Mouse (Mus musculus) midbrain, embryonic 16.5 days (tissue): ENCODE data around the gene Pml. TPM values are rescaled to one million over a fixed set of nuclear protein-coding genes. Genes with fewer than 3 reads are reported as not detected.

Source experiments
- ATAC-seq: fragments of 200-750 bp; cut with Nextera tagmentation; 2 replicates; pipeline ENCODE4 v1.8.0; 2017; ENCODE audit warnings: moderate TSS enrichment
- H3K27ac ChIP-seq: fragments of 300-500 bp; sonication (generic); 2 replicates; pipeline ENCODE4 v1.5.1; 2014; ENCODE audit warnings: mild to moderate bottlenecking, low read length, mixed read lengths
- H3K27me3 ChIP-seq: fragments of 300-500 bp; sonication (generic); 2 replicates; pipeline ENCODE4 v1.6.1; 2014; ENCODE audit warnings: low read depth, low read length, mixed read lengths; ENCODE audit not compliant: control insufficient read depth, insufficient read depth
- H3K36me3 ChIP-seq: fragments of 300-500 bp; sonication (generic); 2 replicates; pipeline ENCODE4 v1.6.1; 2014; ENCODE audit warnings: mild to moderate bottlenecking, low read length, moderate library complexity, mixed read lengths; ENCODE audit not compliant: control insufficient read depth, insufficient read depth
- H3K4me1 ChIP-seq: fragments of 300-500 bp; sonication (generic); 2 replicates; pipeline ENCODE4 v1.6.1; 2014; ENCODE audit warnings: mild to moderate bottlenecking, low read length, mixed read lengths; ENCODE audit not compliant: control insufficient read depth, insufficient read depth
- H3K4me2 ChIP-seq: fragments of 300-500 bp; sonication (generic); 2 replicates; pipeline ENCODE4 v1.6.1; 2014; ENCODE audit warnings: mild to moderate bottlenecking, low read length, mixed read lengths
- H3K4me3 ChIP-seq: fragments of 300-500 bp; sonication (generic); 2 replicates; pipeline ENCODE4 v1.5.1; 2014; ENCODE audit warnings: low read depth, mild to moderate bottlenecking, low read length, moderate library complexity, mixed read lengths
- H3K9ac ChIP-seq: fragments of 300-500 bp; sonication (generic); 2 replicates; pipeline ENCODE4 v1.6.1; 2014; ENCODE audit warnings: low read depth, low read length, mixed read lengths
- H3K9me3 ChIP-seq: fragments of 300-500 bp; sonication (generic); replicated peaks from 2 replicates; pipeline ENCODE4 v1.6.1; 2014; ENCODE audit warnings: mild to moderate bottlenecking, low read length, mixed read lengths; ENCODE audit not compliant: control insufficient read depth, poor library complexity, severe bottlenecking
- WGBS: fragments of 180-500 bp; shearing (Covaris S2); extraction: QIAGEN DNeasy Blood & Tissue Kit; methylation state at CpG from one replicate; pipeline ENCODE4 v1.1.7; 2014; 5-methylcytosine and 5-hydroxymethylcytosine counted together
- polyA plus RNA-seq: library from polyadenylated mRNA; unstranded; fragments of >200 nt; fragmentation: Nextera tagmentation; extraction: Ambion mirVana; gene quantifications from 2 replicates; pipeline ENCODE4 v1.2.1, GENCODE M21; 2015

Pml gene
- polyA plus RNA-seq, 1 experiment from 2014 or later: 3.9 TPM

DNA sequence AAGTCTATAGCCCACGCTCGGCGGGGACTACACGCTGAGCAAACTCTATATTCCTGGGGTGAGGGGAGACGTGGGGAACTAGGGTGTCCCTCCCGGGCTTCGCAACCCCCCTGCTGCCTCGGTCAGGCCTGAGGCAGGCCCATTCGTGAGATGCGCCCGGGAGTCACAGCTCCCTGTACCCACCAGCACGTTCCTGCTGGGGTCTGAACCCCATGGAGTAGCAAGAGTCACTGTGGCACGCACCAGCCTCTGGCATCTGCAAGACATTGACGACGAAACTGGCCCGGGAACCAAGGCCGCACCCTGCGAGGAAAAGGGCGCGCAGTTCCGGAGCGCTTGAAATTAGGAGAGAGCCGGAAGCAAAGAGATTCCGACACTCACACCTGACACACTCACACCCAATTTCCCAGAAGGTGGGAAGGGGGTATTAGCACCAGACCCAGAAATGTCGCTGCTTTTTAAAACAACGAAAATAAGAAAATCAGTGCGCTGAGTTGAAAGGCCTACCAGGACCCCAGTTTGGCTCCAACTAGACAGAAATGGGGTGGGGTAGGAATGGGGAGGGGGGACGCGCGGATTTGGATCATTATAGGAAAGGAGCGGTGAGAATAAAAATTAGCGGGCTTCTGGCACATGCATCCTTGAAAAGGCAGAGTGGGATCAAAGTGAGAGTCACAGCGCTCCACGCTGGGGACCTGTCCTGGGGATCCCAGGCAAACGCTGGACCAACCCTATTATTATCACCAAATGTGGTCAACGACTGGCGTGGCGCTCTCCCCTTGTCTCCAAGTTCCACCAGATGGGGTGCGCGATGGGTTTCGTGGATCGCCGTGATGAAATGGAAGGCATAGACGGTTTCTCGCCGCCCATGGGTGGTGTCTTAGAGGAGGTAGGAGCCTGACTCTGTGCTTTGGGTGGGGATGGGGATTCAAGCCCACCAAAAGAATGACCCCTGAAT, 52.7 kb downstream of the Pml start:
- peaks cover 37% of the 10 kb centered on the region for H3K27me3 ChIP-seq
- H3K9ac ChIP-seq: peak overlapping the region; percentile 62
- H3K9me3 ChIP-seq: no peaks in the 10 kb centered on the region
- 3% methylated on average over 46 of the region's 46 CpGs for WGBS
- peaks cover 37% of the 10 kb centered on the region for H3K4me1 ChIP-seq
- H3K27ac ChIP-seq: peak overlapping the region; percentile 76
- H3K4me2 ChIP-seq: peak overlapping the region; percentile 80
- H3K4me3 ChIP-seq: peak overlapping the region; percentile 45
- ATAC-seq: no peak
- no peaks in the 10 kb centered on the region for H3K36me3 ChIP-seq

DNA sequence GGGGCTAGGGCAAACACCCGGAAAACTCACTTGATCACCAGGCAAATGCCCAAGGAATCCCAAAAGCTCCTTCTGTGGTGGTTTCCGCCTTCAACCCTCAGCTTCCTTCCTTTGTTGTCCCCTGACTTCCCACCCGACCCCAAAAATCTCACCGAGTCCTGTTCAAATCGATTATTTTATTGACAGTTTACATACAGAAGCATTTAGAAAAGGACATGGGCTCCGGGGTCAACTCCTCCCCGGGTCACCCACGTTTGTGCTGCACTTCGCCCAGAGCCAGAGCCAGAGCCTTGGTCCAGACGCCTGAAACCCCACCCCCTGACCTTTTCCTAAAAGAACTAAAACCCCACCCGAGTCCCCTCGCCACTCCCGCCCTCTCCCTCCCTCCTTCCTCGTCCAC, 53.4 kb downstream of the Pml start:
- H3K9ac ChIP-seq: peak overlapping the region; percentile 62

GRCm38 (mm10) chr9:58195671-58196070, 53.9 kb downstream of the Pml start:
- Histone ChIP-seq H3K4me3 (peak overlapping the region; percentile 45), H3K27ac (peak overlapping the region; percentile 76), H3K4me1 (peaks cover 31% of the 10 kb centered on the region), H3K4me2 (peak overlapping the region; percentile 80), H3K9ac (peak overlapping the region; percentile 62), H3K27me3 (peaks cover 29% of the 10 kb centered on the region), H3K36me3 (no peaks in the 10 kb centered on the region), H3K9me3 (no peaks in the 10 kb centered on the region)
- 11% methylated on average over 1 of the region's 1 CpGs for WGBS
- ATAC-seq: no peak

More for the DNA sequence above, 53.4 kb downstream of the Pml start:
- H3K4me2 ChIP-seq: peak overlapping the region; percentile 80
- no peaks in the 10 kb centered on the region for H3K36me3 ChIP-seq
- H3K4me1 ChIP-seq: peaks cover 31% of the 10 kb centered on the region
- H3K9me3 ChIP-seq: no peaks in the 10 kb centered on the region
- H3K27me3 ChIP-seq: peaks cover 33% of the 10 kb centered on the region
- H3K4me3 ChIP-seq: peak overlapping the region; percentile 45
- WGBS: 4% methylated on average over 12 of the region's 14 CpGs
- no peak for ATAC-seq
- peak overlapping the region; percentile 76 for H3K27ac ChIP-seq

DNA sequence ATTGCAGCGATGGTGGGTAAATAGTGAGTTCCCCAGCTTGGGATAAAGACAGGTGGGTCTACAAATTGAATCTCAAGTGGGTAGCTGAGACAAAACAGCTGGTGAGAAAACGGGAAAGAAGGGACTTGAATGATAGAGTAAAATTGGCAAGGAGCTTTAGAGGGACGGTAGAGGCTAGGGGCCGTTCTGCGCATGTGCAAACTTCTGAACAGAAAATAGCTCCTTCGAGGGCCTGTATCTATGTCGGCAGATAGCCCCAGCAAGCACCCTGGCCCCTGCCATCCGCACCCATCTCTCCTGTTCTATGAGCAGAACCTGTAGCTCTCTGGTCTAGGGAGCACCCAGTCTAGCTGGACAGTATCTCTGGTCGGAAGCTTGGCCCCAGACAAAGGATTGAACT, 55.4 kb downstream of the Pml start:
- H3K27me3 ChIP-seq: peaks cover 18% of the 10 kb centered on the region
- peak overlapping the region; percentile 4; the same call in 1 of the 2 replicates for H3K4me2 ChIP-seq
- WGBS: 60% methylated on average over 9 of the region's 9 CpGs
- H3K9me3 ChIP-seq: no peaks in the 10 kb centered on the region
- H3K9ac ChIP-seq: no peak overlapping the region
- H3K4me1 ChIP-seq: peaks cover 31% of the 10 kb centered on the region
- no peak overlapping the region for H3K4me3 ChIP-seq
- no peaks in the 10 kb centered on the region for H3K36me3 ChIP-seq
- H3K27ac ChIP-seq: 0 out of 2 replicates have a peak overlapping the region, but pooled peaks have one; percentile 18
- ATAC-seq: no peak

GRCm38 (mm10) chr9:58184456-58184855, 65.1 kb downstream of the Pml start:
- no peak overlapping the region for H3K27ac ChIP-seq
- no peak overlapping the region for H3K4me2 ChIP-seq
- H3K9me3 ChIP-seq: no peaks in the 10 kb centered on the region
- 52% methylated on average over 6 of the region's 6 CpGs for WGBS
- H3K4me3 ChIP-seq: no peak overlapping the region
- peaks cover 2% of the 10 kb centered on the region; the same call in 1 of the 2 replicates for H3K4me1 ChIP-seq
- no peaks in the 10 kb centered on the region for H3K36me3 ChIP-seq
- no peak overlapping the region for H3K9ac ChIP-seq
- ATAC-seq: no peak
- no peaks in the 10 kb centered on the region for H3K27me3 ChIP-seq

DNA sequence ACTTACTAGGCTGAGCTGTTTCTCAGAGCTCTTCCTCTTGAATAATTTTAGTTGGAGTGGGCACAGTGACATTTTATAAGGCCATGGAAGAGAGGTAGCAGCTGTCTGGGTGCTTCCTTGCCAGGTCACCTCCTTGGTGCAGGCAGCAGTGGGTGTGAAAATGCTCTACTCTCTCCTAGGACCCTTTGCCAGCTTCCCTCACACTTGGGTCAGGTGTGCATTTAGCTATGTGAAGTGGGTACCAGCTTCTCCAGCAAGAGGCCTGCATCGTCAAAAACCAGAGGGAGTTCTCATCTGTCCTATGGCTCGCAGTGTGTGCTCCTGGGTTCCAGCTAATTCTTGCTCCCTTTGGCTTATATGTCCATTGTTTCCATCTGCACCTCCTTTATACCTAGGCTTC, 70.2 kb downstream of the Pml start:
- Histone ChIP-seq H3K9me3 (no peaks in the 10 kb centered on the region), H3K36me3 (no peaks in the 10 kb centered on the region), H3K9ac (no peak overlapping the region), H3K27me3 (no peaks in the 10 kb centered on the region), H3K4me1 (peaks cover 3% of the 10 kb centered on the region; the same call in 1 of the 2 replicates), H3K4me3 (no peak overlapping the region), H3K4me2 (no peak overlapping the region), H3K27ac (no peak overlapping the region)
- ATAC-seq: no peak
- WGBS: 84% methylated on average over 2 of the region's 2 CpGs

DNA sequence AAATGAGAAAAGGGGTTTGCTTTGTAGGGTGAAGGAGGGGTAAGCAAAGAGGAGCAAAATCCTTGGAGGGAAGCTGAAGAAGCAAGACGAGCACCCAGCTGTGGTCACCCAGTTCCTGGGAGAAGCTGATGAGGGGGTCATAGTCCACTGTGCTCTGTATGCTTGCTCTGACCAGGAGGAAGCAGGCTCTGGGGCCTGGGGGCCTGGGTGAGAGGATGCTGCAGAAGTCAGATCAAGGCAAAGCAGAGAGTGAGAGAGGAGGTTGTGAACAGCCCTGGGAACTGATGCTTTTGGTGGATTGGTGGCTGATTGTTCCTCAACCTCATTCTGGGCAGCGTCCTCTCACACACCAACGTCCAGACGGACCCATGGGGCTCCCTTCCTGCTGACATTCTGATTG, 72.4 kb downstream of the Pml start:
- Histone ChIP-seq H3K4me2 (no peak overlapping the region), H3K9ac (no peak overlapping the region), H3K9me3 (no peaks in the 10 kb centered on the region), H3K27me3 (no peaks in the 10 kb centered on the region), H3K36me3 (no peaks in the 10 kb centered on the region), H3K27ac (no peak overlapping the region), H3K4me1 (0 out of 2 replicates have a peak, but pooled peaks cover 2% of the 10 kb centered on the region), H3K4me3 (no peak overlapping the region)
- ATAC-seq: no peak
- WGBS: 43% methylated on average over 4 of the region's 4 CpGs

- Histone ChIP-seq H3K27me3 (no peaks in the 10 kb centered on the region), H3K4me2 (no peak overlapping the region), H3K9ac (no peak overlapping the region), H3K4me3 (no peak overlapping the region), H3K4me1 (0 out of 2 replicates have a peak, but pooled peaks cover 2% of the 10 kb centered on the region), H3K36me3 (no peaks in the 10 kb centered on the region), H3K27ac (no peak overlapping the region), H3K9me3 (no peaks in the 10 kb centered on the region)
- ATAC-seq: no peak
- 44% methylated on average over 5 of the region's 5 CpGs for WGBS
Measured at GRCm38 (mm10) chr9:58175745-58176487, 73.7 kb downstream of the Pml start.
